Mouse (Mus musculus): ENCODE measurements around the gene Ggnbp2. TPM values are rescaled to one million over a fixed set of nuclear protein-coding genes. Genes with fewer than 3 reads are reported as not detected.

The Ggnbp2 gene
- polyA plus RNA-seq, 1 experiment from 2014 or later = 76.8 TPM

- 84% methylated on average over 15 of the region's 15 CpGs for WGBS (ENCODE audit: insufficient replicate concordance)
- H3K9ac ChIP-seq = no peak overlapping the region
- no peaks in the 10 kb centered on the region for H3K27me3 ChIP-seq (replicated peaks)
- H3K36me3 ChIP-seq = peaks cover 89% of the 10 kb centered on the region
- H3K4me3 ChIP-seq = no peak overlapping the region
- no peaks in the 10 kb centered on the region for H3K9me3 ChIP-seq (replicated peaks)
- H3K4me1 ChIP-seq = no peaks in the 10 kb centered on the region
- no peak overlapping the region for H3K4me2 ChIP-seq
- no peak for ATAC-seq
- H3K27ac ChIP-seq = no peak overlapping the region
Measured at GRCm38 (mm10) chr11:84893113-84893512, 22.5 kb upstream of the Ggnbp2 start.

DNA sequence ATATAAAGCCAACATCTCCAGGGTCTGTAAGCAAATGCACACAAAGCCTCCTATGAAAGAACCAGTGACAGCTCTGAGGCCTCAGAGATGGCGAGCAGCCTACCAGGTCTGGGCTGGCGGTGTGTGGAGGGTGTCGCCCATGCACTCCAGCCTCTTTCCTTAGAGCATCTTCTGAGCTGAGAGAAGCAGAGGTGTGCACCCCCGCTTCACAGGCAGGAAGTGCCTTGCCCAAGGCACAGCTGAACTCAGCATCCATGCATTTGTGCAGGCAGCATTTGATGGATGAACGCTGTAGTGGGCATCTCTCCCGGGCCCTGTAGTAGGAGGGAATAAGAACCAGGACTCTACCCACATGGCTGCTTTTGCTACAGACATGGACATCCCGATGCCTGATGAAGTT lies 21.1 kb upstream of the Ggnbp2 start:
- Histone ChIP-seq H3K27ac (no peak overlapping the region), H3K4me3 (no peak overlapping the region), H3K4me1 (no peaks in the 10 kb centered on the region), H3K27me3 (replicated peaks) (no peaks in the 10 kb centered on the region), H3K9ac (no peak overlapping the region), H3K36me3 (peaks cover 89% of the 10 kb centered on the region), H3K9me3 (replicated peaks) (no peaks in the 10 kb centered on the region), H3K4me2 (no peak overlapping the region)
- ATAC-seq = no peak
- WGBS (ENCODE audit: insufficient replicate concordance) = 85% methylated on average over 7 of the region's 7 CpGs

DNA sequence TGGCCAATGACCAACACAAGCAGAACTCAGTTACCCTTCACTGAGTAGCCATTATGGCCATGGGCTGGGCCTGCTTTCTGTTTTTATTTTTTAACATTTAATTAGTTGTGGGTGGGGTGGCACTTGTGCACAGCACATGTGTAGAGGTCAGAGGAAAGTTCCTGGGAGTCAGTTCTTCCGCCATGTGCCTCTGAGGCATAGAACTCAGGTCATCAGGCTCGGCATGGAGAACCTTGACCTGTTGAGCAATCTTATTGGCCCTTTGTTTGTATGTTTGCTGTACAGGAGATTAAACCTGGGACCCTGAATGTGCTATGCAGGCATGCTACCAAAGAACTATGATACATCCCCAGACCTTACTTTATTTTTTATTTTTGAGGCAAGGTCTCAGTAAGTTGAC lies 18.9 kb upstream of the Ggnbp2 start:
- H3K9me3 ChIP-seq (replicated peaks) = no peaks in the 10 kb centered on the region
- 74% methylated on average over 2 of the region's 2 CpGs for WGBS (ENCODE audit: insufficient replicate concordance)
- H3K36me3 ChIP-seq = peaks cover 86% of the 10 kb centered on the region
- no peak overlapping the region for H3K4me2 ChIP-seq
- no peak for ATAC-seq
- no peak overlapping the region for H3K9ac ChIP-seq
- H3K4me1 ChIP-seq = no peaks in the 10 kb centered on the region
- no peaks in the 10 kb centered on the region for H3K27me3 ChIP-seq (replicated peaks)
- no peak overlapping the region for H3K4me3 ChIP-seq
- no peak overlapping the region for H3K27ac ChIP-seq

DNA sequence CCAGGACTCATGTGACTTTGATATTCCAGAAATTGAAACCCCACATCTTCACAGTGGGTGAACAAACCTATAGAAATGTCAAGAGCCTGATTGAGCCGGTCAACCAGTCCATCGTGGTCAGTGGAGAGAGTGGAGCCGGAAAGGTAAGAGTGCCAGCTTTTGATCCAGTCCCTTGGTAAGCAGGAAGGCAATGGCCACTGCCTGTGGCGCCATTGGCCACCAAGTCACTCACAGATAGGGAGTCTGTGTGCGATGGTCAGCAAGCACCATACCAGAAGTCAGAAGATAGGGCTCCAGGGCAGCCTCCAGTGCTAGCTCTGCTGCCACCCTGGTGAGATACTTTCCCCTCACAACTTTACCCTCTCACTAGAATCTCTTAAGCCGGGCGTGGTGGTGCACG lies 17.4 kb upstream of the Ggnbp2 start:
- H3K27ac ChIP-seq = no peak overlapping the region
- ATAC-seq = no peak
- WGBS (ENCODE audit: insufficient replicate concordance) = 90% methylated on average over 8 of the region's 8 CpGs
- no peaks in the 10 kb centered on the region for H3K9me3 ChIP-seq (replicated peaks)
- H3K4me2 ChIP-seq = no peak overlapping the region
- H3K27me3 ChIP-seq (replicated peaks) = no peaks in the 10 kb centered on the region
- H3K4me1 ChIP-seq = no peaks in the 10 kb centered on the region
- H3K36me3 ChIP-seq = peaks cover 89% of the 10 kb centered on the region
- no peak overlapping the region for H3K9ac ChIP-seq
- H3K4me3 ChIP-seq = no peak overlapping the region

DNA sequence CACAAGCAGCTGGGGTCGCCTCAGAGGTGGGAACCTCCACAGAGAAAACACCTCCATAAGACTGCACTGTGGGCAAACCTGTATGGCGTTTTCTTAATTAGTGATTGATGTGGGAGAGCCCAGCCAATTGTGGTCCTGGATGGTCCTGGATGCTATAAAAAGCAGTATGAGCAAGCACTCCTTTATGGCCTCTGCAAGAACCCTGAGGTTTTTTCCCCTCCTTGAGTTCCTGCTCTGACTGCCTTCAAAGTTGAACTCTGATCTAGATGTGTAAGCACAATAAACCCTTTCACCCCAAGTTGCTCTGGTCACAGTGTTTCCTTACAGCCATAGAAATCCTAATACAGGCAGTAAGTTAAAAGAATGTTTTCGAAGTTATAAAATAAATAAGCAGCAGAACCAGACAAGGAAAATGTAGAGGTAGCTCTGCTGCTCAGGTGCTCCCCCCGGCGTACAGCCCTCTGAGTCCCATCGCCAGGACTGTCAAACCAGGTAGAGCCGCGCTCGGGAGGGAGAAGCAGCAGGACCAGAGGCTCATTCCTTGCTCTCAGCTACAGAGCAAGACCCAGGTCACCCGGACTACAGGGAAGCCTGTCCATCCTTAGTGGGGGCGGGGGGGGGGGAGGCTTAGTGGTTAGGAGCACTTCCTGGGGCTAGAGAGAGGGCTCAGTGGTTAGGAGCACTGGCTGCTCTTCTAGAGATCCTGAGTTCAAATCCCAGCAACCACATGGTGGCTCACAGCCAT lies 16.3 kb upstream of the Ggnbp2 start:
- 75% methylated on average over 11 of the region's 11 CpGs for WGBS (ENCODE audit: insufficient replicate concordance)
- no peak for ATAC-seq
- H3K27me3 ChIP-seq (replicated peaks) = no peaks in the 10 kb centered on the region
- no peak overlapping the region for H3K4me2 ChIP-seq
- no peak overlapping the region for H3K27ac ChIP-seq
- H3K9ac ChIP-seq = no peak overlapping the region
- H3K9me3 ChIP-seq (replicated peaks) = no peaks in the 10 kb centered on the region
- H3K4me3 ChIP-seq = no peak overlapping the region
- H3K4me1 ChIP-seq = peaks cover 2% of the 10 kb centered on the region; the same call in 1 of the 2 replicates
- H3K36me3 ChIP-seq = peaks cover 87% of the 10 kb centered on the region

DNA sequence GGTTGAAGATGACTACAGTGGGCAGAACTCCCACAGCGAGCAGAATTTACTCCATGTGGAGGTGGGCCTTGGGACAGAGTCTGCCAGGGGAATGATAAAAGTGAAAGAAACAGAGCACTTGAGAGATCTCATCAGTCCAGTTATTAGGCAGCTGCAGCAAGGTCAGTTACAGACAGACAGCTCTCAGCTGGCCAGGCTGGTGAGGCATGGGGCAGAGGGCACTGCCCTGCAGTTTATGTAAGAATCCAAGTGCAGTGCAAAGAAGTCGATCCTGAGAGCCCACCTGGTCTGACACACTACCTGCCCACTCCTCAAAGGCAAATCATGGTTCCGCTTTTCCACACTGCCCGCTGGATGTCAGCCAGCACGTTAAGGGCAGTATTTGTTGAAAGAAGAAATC lies 15.6 kb upstream of the Ggnbp2 start:
- Histone ChIP-seq H3K9ac (no peak overlapping the region), H3K27me3 (replicated peaks) (no peaks in the 10 kb centered on the region), H3K4me3 (no peak overlapping the region), H3K4me2 (no peak overlapping the region), H3K36me3 (peaks cover 81% of the 10 kb centered on the region), H3K4me1 (peaks cover 9% of the 10 kb centered on the region), H3K9me3 (replicated peaks) (no peaks in the 10 kb centered on the region), H3K27ac (no peak overlapping the region)
- 82% methylated on average over 5 of the region's 5 CpGs for WGBS (ENCODE audit: insufficient replicate concordance)
- ATAC-seq = no peak

DNA sequence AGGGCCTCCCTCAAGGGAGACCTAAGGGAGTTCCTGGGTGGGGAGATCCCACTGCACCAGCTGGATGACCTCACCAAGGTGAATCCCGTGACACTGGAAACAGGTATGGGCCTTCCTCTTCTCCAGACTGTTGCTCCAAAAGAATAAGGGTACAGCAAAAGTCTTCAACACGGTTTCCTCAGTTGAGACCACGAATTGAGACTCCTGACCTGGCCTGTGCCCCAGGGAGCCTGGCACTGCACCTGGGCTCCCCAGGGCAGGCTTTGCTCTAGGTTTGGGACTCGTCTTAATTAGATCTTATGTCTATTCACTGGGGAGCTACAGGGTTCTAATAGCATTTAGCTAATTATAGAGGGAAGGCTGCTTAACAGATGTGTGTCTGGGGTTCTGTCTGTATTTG lies 14.6 kb upstream of the Ggnbp2 start:
- H3K4me2 ChIP-seq = no peak overlapping the region
- no peak for ATAC-seq
- H3K4me1 ChIP-seq = peaks cover 16% of the 10 kb centered on the region
- no peak overlapping the region for H3K4me3 ChIP-seq
- H3K27ac ChIP-seq = no peak overlapping the region
- 77% methylated on average over 4 of the region's 4 CpGs for WGBS (ENCODE audit: insufficient replicate concordance)
- no peak overlapping the region for H3K9ac ChIP-seq
- peaks cover 77% of the 10 kb centered on the region for H3K36me3 ChIP-seq
- no peaks in the 10 kb centered on the region for H3K9me3 ChIP-seq (replicated peaks)
- no peaks in the 10 kb centered on the region for H3K27me3 ChIP-seq (replicated peaks)

DNA sequence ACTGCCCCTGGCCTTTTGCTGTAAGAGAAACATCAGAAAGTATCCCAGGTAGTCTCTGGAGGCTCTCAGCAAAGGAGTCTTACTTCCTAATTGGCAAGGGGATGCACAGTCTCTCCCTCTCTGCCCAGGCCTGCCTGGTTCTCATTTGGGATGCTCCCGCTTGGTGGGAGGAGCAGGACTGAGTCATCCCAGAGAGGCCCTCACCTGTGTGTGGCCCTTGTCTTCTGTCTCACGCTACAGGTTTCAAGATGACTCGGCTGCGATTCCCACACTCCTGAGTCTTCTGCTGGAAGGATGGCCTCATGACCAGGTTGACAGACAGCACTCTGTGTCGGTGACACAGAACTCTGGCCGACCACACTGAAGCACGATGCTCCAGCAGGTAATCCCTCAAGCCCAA lies 11.7 kb upstream of the Ggnbp2 start:
- Histone ChIP-seq H3K4me3 (no peak overlapping the region), H3K4me2 (no peak overlapping the region), H3K27me3 (replicated peaks) (no peaks in the 10 kb centered on the region), H3K9me3 (replicated peaks) (no peaks in the 10 kb centered on the region), H3K27ac (no peak overlapping the region), H3K9ac (no peak overlapping the region), H3K4me1 (peaks cover 34% of the 10 kb centered on the region), H3K36me3 (peaks cover 62% of the 10 kb centered on the region)
- no peak for ATAC-seq
- WGBS (ENCODE audit: insufficient replicate concordance) = 90% methylated on average over 7 of the region's 7 CpGs

- no peak for ATAC-seq
- no peaks in the 10 kb centered on the region for H3K9me3 ChIP-seq (replicated peaks)
- H3K27me3 ChIP-seq (replicated peaks) = no peaks in the 10 kb centered on the region
- H3K4me1 ChIP-seq = peaks cover 34% of the 10 kb centered on the region
- H3K27ac ChIP-seq = peak overlapping the region; percentile 93
- H3K4me2 ChIP-seq = peak overlapping the region; percentile 99
- peak overlapping the region; percentile 85 for H3K4me3 ChIP-seq
- peak overlapping the region; percentile 94 for H3K9ac ChIP-seq
- WGBS (ENCODE audit: insufficient replicate concordance) = 51% methylated on average over 9 of the region's 9 CpGs
- H3K36me3 ChIP-seq = peaks cover 57% of the 10 kb centered on the region
Measured at GRCm38 (mm10) chr11:84880971-84881370, 10.4 kb upstream of the Ggnbp2 start.

- no peaks in the 10 kb centered on the region for H3K27me3 ChIP-seq (replicated peaks)
- no peak for ATAC-seq
- peak overlapping the region; percentile 99 for H3K4me2 ChIP-seq
- peaks cover 56% of the 10 kb centered on the region for H3K36me3 ChIP-seq
- H3K9me3 ChIP-seq (replicated peaks) = no peaks in the 10 kb centered on the region
- peak overlapping the region; percentile 85 for H3K4me3 ChIP-seq
- peak overlapping the region; percentile 94 for H3K9ac ChIP-seq
- under 1% methylated on average over 24 of the region's 24 CpGs for WGBS (ENCODE audit: insufficient replicate concordance)
- H3K4me1 ChIP-seq = peaks cover 34% of the 10 kb centered on the region
- peak overlapping the region; percentile 93 for H3K27ac ChIP-seq
Measured at GRCm38 (mm10) chr11:84880465-84880961, 9.9 kb upstream of the Ggnbp2 start.

GRCm38 (mm10) chr11:84879772-84880464 lies 9.3 kb upstream of the Ggnbp2 start, which contains the start of the genes Myo19 and Pigw:
TSS of gene Myo19 (plus strand) at chr11:84880148.
TSS of gene Pigw (minus strand) at chr11:84880285.
- peak within 1 kb of the TSS; percentile 85 for H3K4me3 ChIP-seq
- H3K4me1 ChIP-seq = peaks cover 34% of the 10 kb centered on the region
- no peaks in the 10 kb centered on the region for H3K9me3 ChIP-seq (replicated peaks)
- peak; percentile 95 for ATAC-seq
- H3K4me2 ChIP-seq = peak within 1 kb of the TSS; percentile 99
- WGBS (ENCODE audit: insufficient replicate concordance) = under 1% methylated on average over 76 of the region's 81 CpGs
- H3K36me3 ChIP-seq = peaks cover 50% of the 10 kb centered on the region
- peak within 1 kb of the TSS; percentile 93 for H3K27ac ChIP-seq
- H3K27me3 ChIP-seq (replicated peaks) = no peaks in the 10 kb centered on the region
- H3K9ac ChIP-seq = peak within 1 kb of the TSS; percentile 94

- Histone ChIP-seq H3K27ac (peak overlapping the region; percentile 93), H3K36me3 (peaks cover 50% of the 10 kb centered on the region), H3K4me1 (peaks cover 41% of the 10 kb centered on the region), H3K27me3 (replicated peaks) (no peaks in the 10 kb centered on the region), H3K9me3 (replicated peaks) (no peaks in the 10 kb centered on the region), H3K4me3 (peak overlapping the region; percentile 85), H3K4me2 (peak overlapping the region; percentile 99), H3K9ac (peak overlapping the region; percentile 94)
- WGBS (ENCODE audit: insufficient replicate concordance) = 10% methylated on average over 6 of the region's 7 CpGs
- no peak for ATAC-seq
Measured at GRCm38 (mm10) chr11:84879007-84879771, 8.6 kb upstream of the Ggnbp2 start.
